Mouse (Mus musculus) embryonic facial prominence, embryonic 10.5 days (tissue): ENCODE measurements around the gene Mars. TPM values are rescaled to one million over a fixed set of nuclear protein-coding genes. Genes with fewer than 3 reads are reported as not detected.

Experiments
- DNase-seq: peaks from one replicate; pipeline ENCODE4 v3.0.0-alpha.2; 2017; ENCODE audit warnings: low spot score
- H3K27ac ChIP-seq: fragments of 300-500 bp; sonication (generic); replicated peaks from 2 replicates; pipeline ENCODE4 v1.5.1; 2016; ENCODE audit warnings: mild to moderate bottlenecking
- H3K27me3 ChIP-seq: fragments of 300-500 bp; sonication (generic); replicated peaks from 2 replicates; pipeline ENCODE4 v1.6.1; 2016; ENCODE audit warnings: low read depth, mild to moderate bottlenecking; ENCODE audit not compliant: poor library complexity, severe bottlenecking
- H3K36me3 ChIP-seq: fragments of 300-500 bp; sonication (generic); replicated peaks from 2 replicates; pipeline ENCODE4 v1.6.1; 2016; ENCODE audit warnings: mild to moderate bottlenecking, moderate library complexity
- H3K4me1 ChIP-seq: fragments of 300-500 bp; sonication (generic); 2 replicates; pipeline ENCODE4 v1.6.1; 2016
- H3K4me3 ChIP-seq: fragments of 300-500 bp; sonication (generic); 2 replicates; pipeline ENCODE4 v1.5.1; 2016; ENCODE audit warnings: mild to moderate bottlenecking, moderate library complexity
- H3K9me3 ChIP-seq: fragments of 300-500 bp; sonication (generic); 2 replicates; pipeline ENCODE4 v1.6.1; 2016; ENCODE audit warnings: mild to moderate bottlenecking
- WGBS: fragments of 180-500 bp; shearing (Covaris S2); methylation state at CpG from one replicate; pipeline ENCODE4 v1.1.7; 2016; 5-methylcytosine and 5-hydroxymethylcytosine counted together
- polyA plus RNA-seq: library from polyadenylated mRNA; unstranded; fragments of >200 nt; fragmentation: Nextera tagmentation; extraction: Ambion mirVana; gene quantifications from 2 replicates; pipeline ENCODE4 v1.2.1, GENCODE M21; 2016

Gene Mars
- polyA plus RNA-seq, 1 experiment from 2014 or later: 160 TPM

GRCm38 (mm10) chr10:127330212-127330611 lies 18.6 kb upstream of the Mars start:
- Histone ChIP-seq H3K4me3 (no peak overlapping the region), H3K27me3 (peaks cover 67% of the 10 kb centered on the region), H3K4me1 (peaks cover 38% of the 10 kb centered on the region), H3K27ac (no peak overlapping the region), H3K9me3 (no peaks in the 10 kb centered on the region), H3K36me3 (peaks cover 55% of the 10 kb centered on the region)
- DNase-seq: no peak
- WGBS: 78% methylated on average over 7 of the region's 7 CpGs

- Histone ChIP-seq H3K36me3 (peaks cover 30% of the 10 kb centered on the region), H3K9me3 (no peaks in the 10 kb centered on the region), H3K4me3 (0 out of 2 replicates have a peak overlapping the region, but pooled peaks have one; percentile 63), H3K27ac (no peak overlapping the region), H3K4me1 (peaks cover 44% of the 10 kb centered on the region), H3K27me3 (peaks cover 93% of the 10 kb centered on the region)
- DNase-seq: no peak
- WGBS: 49% methylated on average over 18 of the region's 18 CpGs
Measured at GRCm38 (mm10) chr10:127327461-127328145, 16.0 kb upstream of the Mars start.

- Histone ChIP-seq H3K4me3 (peak overlapping the region; percentile 63), H3K4me1 (peaks cover 39% of the 10 kb centered on the region), H3K27me3 (peaks cover 100% of the 10 kb centered on the region), H3K9me3 (no peaks in the 10 kb centered on the region), H3K27ac (no peak overlapping the region; the same call in 1 of the 2 replicates), H3K36me3 (peaks cover 22% of the 10 kb centered on the region)
- WGBS: 4% methylated on average over 29 of the region's 29 CpGs
- DNase-seq: no peak
Measured at GRCm38 (mm10) chr10:127326828-127327227, 15.2 kb upstream of the Mars start.

GRCm38 (mm10) chr10:127326017-127326801 lies 14.6 kb upstream of the Mars start:
- Histone ChIP-seq H3K9me3 (no peaks in the 10 kb centered on the region), H3K4me1 (peaks cover 39% of the 10 kb centered on the region), H3K27ac (peak overlapping the region; percentile 68), H3K4me3 (peak overlapping the region; percentile 63), H3K36me3 (peaks cover 16% of the 10 kb centered on the region), H3K27me3 (peaks cover 96% of the 10 kb centered on the region)
- peak; percentile 70 for DNase-seq
- WGBS: under 1% methylated on average over 54 of the region's 54 CpGs

- peaks cover 95% of the 10 kb centered on the region for H3K27me3 ChIP-seq
- no peak for DNase-seq
- peak overlapping the region; percentile 68 for H3K27ac ChIP-seq
Measured at GRCm38 (mm10) chr10:127325454-127326016, 13.9 kb upstream of the Mars start.

GRCm38 (mm10) chr10:127324495-127324894 lies 12.9 kb upstream of the Mars start:
- 0 out of 2 replicates have a peak overlapping the region, but pooled peaks have one; percentile 26 for H3K4me3 ChIP-seq
- 13% methylated on average over 7 of the region's 7 CpGs for WGBS
- peaks cover 85% of the 10 kb centered on the region for H3K27me3 ChIP-seq
- H3K27ac ChIP-seq: no peak overlapping the region
- H3K9me3 ChIP-seq: no peaks in the 10 kb centered on the region
- peaks cover 29% of the 10 kb centered on the region for H3K4me1 ChIP-seq
- peak; percentile 77 for DNase-seq
- no peaks in the 10 kb centered on the region for H3K36me3 ChIP-seq

More at GRCm38 (mm10) chr10:127325454-127326016, 13.9 kb upstream of the Mars start:
- peak overlapping the region; percentile 63 for H3K4me3 ChIP-seq
- 25% methylated on average over 14 of the region's 14 CpGs for WGBS
- peaks cover 9% of the 10 kb centered on the region for H3K36me3 ChIP-seq
- no peaks in the 10 kb centered on the region for H3K9me3 ChIP-seq
- H3K4me1 ChIP-seq: peaks cover 36% of the 10 kb centered on the region

- peaks cover 73% of the 10 kb centered on the region for H3K27me3 ChIP-seq
Measured at GRCm38 (mm10) chr10:127323131-127323855, 11.7 kb upstream of the Mars start.

GRCm38 (mm10) chr10:127322669-127323068 lies 11.1 kb upstream of the Mars start:
- Histone ChIP-seq H3K27ac (no peak overlapping the region), H3K36me3 (no peaks in the 10 kb centered on the region), H3K9me3 (no peaks in the 10 kb centered on the region), H3K27me3 (peaks cover 66% of the 10 kb centered on the region), H3K4me3 (no peak overlapping the region), H3K4me1 (peaks cover 29% of the 10 kb centered on the region)
- 74% methylated on average over 4 of the region's 4 CpGs for WGBS
- DNase-seq: no peak

More at GRCm38 (mm10) chr10:127323131-127323855, 11.7 kb upstream of the Mars start:
- Histone ChIP-seq H3K36me3 (no peaks in the 10 kb centered on the region), H3K4me3 (no peak overlapping the region), H3K4me1 (peaks cover 29% of the 10 kb centered on the region), H3K9me3 (no peaks in the 10 kb centered on the region), H3K27ac (no peak overlapping the region)
- 71% methylated on average over 17 of the region's 17 CpGs for WGBS
- DNase-seq: no peak

GRCm38 (mm10) chr10:127322178-127322577 lies 10.6 kb upstream of the Mars start:
- Histone ChIP-seq H3K27me3 (peaks cover 61% of the 10 kb centered on the region), H3K27ac (no peak overlapping the region), H3K36me3 (no peaks in the 10 kb centered on the region), H3K4me3 (no peak overlapping the region), H3K4me1 (peaks cover 27% of the 10 kb centered on the region), H3K9me3 (no peaks in the 10 kb centered on the region)
- 64% methylated on average over 13 of the region's 13 CpGs for WGBS
- DNase-seq: no peak

- Histone ChIP-seq H3K4me3 (no peak within 1 kb of the TSS), H3K4me1 (peaks cover 22% of the 10 kb centered on the region), H3K9me3 (no peaks in the 10 kb centered on the region), H3K27ac (no peak within 1 kb of the TSS), H3K36me3 (no peaks in the 10 kb centered on the region), H3K27me3 (peaks cover 56% of the 10 kb centered on the region)
- DNase-seq: no peak
- 77% methylated on average over 3 of the region's 3 CpGs for WGBS
Measured at GRCm38 (mm10) chr10:127321621-127322020, 10.0 kb upstream of the Mars start, which contains the start of gene Arhgap9. Arhgap9 (plus strand) TSS chr10:127321964.

GRCm38 (mm10) chr10:127319969-127320368 lies 8.4 kb upstream of the Mars start:
- peaks cover 7% of the 10 kb centered on the region for H3K4me1 ChIP-seq
- H3K9me3 ChIP-seq: no peaks in the 10 kb centered on the region
- H3K36me3 ChIP-seq: no peaks in the 10 kb centered on the region
- no peak for DNase-seq
- H3K27me3 ChIP-seq: peaks cover 39% of the 10 kb centered on the region
- H3K27ac ChIP-seq: no peak overlapping the region
- 80% methylated on average over 7 of the region's 7 CpGs for WGBS
- H3K4me3 ChIP-seq: no peak overlapping the region

GRCm38 (mm10) chr10:127318009-127318408 lies 6.4 kb upstream of the Mars start:
- 56% methylated on average over 4 of the region's 4 CpGs for WGBS
- no peak for DNase-seq

More at GRCm38 (mm10) chr10:127318009-127318408, 6.4 kb upstream of the Mars start:
- H3K4me1 ChIP-seq: no peaks in the 10 kb centered on the region; the same call in 1 of the 2 replicates
- H3K27ac ChIP-seq: no peak overlapping the region
- H3K4me3 ChIP-seq: no peak overlapping the region
- H3K27me3 ChIP-seq: peaks cover 20% of the 10 kb centered on the region
- H3K36me3 ChIP-seq: no peaks in the 10 kb centered on the region
- H3K9me3 ChIP-seq: no peaks in the 10 kb centered on the region
